Mouse (Mus musculus): Measurements from ENCODE around the gene Actl7a.

- no peak for TF ChIP-seq POLR2A (IDR thresholded peaks at IDR 0.05; ENCODE audit: insufficient read length, low read depth)
- TF ChIP-seq TCF12 (IDR thresholded peaks at IDR 0.05; ENCODE audit: insufficient read depth, poor library complexity, severe bottlenecking): no peak
- TF ChIP-seq USF1 (IDR thresholded peaks at IDR 0.05; ENCODE audit: low read depth): no peak
- TF ChIP-seq TCF3 (IDR thresholded peaks at IDR 0.05; ENCODE audit: insufficient read length, low read depth): no peak
- TF ChIP-seq CEBPB (IDR thresholded peaks at IDR 0.05; ENCODE audit: insufficient read depth, poor library complexity, severe bottlenecking): no peak
- no peak for TF ChIP-seq MAX (IDR thresholded peaks at IDR 0.05; ENCODE audit: low read depth)
- no peak for TF ChIP-seq REST (IDR thresholded peaks at IDR 0.05; ENCODE audit: insufficient read depth, insufficient read length)
- TF ChIP-seq MYOG (IDR thresholded peaks at IDR 0.05; ENCODE audit: control insufficient read depth in 1 of 3, insufficient read depth in 1 of 3, insufficient read length in 2 of 3, low read depth in 2 of 3): no peak
- TF ChIP-seq MYOD1 (IDR thresholded peaks at IDR 0.05; ENCODE audit: control insufficient read depth in 1 of 3, insufficient read length in 2 of 3, low read depth in 2 of 3): no peak
- no peak for TF ChIP-seq E2F4 (IDR thresholded peaks at IDR 0.05; ENCODE audit: insufficient read depth)
- no peak for TF ChIP-seq POLR2AphosphoS2 (IDR thresholded peaks at IDR 0.05; ENCODE audit: insufficient read length, low read depth)
- TF ChIP-seq SRF (IDR thresholded peaks at IDR 0.05; ENCODE audit: control insufficient read depth, insufficient read length, low read depth): no peak
Observed at GRCm38 (mm10) chr4:56756966-56757600, 13.9 kb downstream of the Actl7a start.
